Mouse (Mus musculus) kidney, postnatal 0 days (tissue): ENCODE measurements at regions not wholly inside any gene's neighbourhood (a gene's known extent, or its start where the extent isn't known, plus 50 kb on each side); places are given as distances from the start of the nearest gene placed in this dataset.
A peak's percentile ranks its signal among the peaks of the same experiment; 100 is the strongest.

Source experiments
- ATAC-seq: fragments of 200-750 bp; cut with Nextera tagmentation; replicated peaks from 2 replicates; pipeline ENCODE4 v1.8.0; 2017; ENCODE audit warnings: low read depth, moderate number of reproducible peaks, moderate TSS enrichment, moderate library complexity; ENCODE audit not compliant: low FRiP score
- DNase-seq: peaks from one replicate; pipeline ENCODE4 v3.0.0-alpha.2; 2016; ENCODE audit warnings: low spot score
- H3K27ac ChIP-seq: fragments of 300-500 bp; sonication (generic); 2 replicates; pipeline ENCODE4 v1.5.1; 2014; ENCODE audit warnings: mild to moderate bottlenecking
- H3K27me3 ChIP-seq: fragments of 300-500 bp; sonication (generic); 2 replicates; pipeline ENCODE4 v1.6.1; 2014; ENCODE audit warnings: low read length, mixed read lengths; ENCODE audit not compliant: insufficient read depth
- H3K36me3 ChIP-seq: fragments of 300-500 bp; sonication (generic); 2 replicates; pipeline ENCODE4 v1.6.1; 2014; ENCODE audit warnings: low read length, mixed read lengths; ENCODE audit not compliant: insufficient read depth
- H3K4me1 ChIP-seq: fragments of 300-500 bp; sonication (generic); replicated peaks from 2 replicates; pipeline ENCODE4 v1.6.1; 2014; ENCODE audit warnings: antibody characterized with exemption, low read length, mixed read lengths; ENCODE audit not compliant: insufficient read depth
- H3K4me2 ChIP-seq: fragments of 300-500 bp; sonication (generic); 2 replicates; pipeline ENCODE4 v1.6.1; 2014; ENCODE audit warnings: mild to moderate bottlenecking, low read length, moderate library complexity, mixed read lengths
- H3K4me3 ChIP-seq: fragments of 300-500 bp; sonication (generic); replicated peaks from 2 replicates; pipeline ENCODE4 v1.5.1; 2014; ENCODE audit warnings: low read depth, low read length
- H3K9ac ChIP-seq: fragments of 300-500 bp; sonication (generic); 2 replicates; pipeline ENCODE4 v1.6.1; 2014; ENCODE audit warnings: low read depth, low read length
- H3K9me3 ChIP-seq: fragments of 300-500 bp; sonication (generic); replicated peaks from 2 replicates; pipeline ENCODE4 v1.6.1; 2016; ENCODE audit warnings: low read length, inconsistent platforms, mixed read lengths
- CTCF ChIP-seq: IDR thresholded peaks from 2 replicates; pipeline ENCODE4 v1.5.1; 2016; ENCODE audit warnings: antibody characterized with exemption, low read depth, mild to moderate bottlenecking, moderate library complexity
- WGBS: fragments of 180-500 bp; shearing (Covaris S2); extraction: QIAGEN DNeasy Blood & Tissue Kit; methylation state at CpG from one replicate; pipeline ENCODE4 v1.1.7; 2014; 5-methylcytosine and 5-hydroxymethylcytosine counted together

DNA sequence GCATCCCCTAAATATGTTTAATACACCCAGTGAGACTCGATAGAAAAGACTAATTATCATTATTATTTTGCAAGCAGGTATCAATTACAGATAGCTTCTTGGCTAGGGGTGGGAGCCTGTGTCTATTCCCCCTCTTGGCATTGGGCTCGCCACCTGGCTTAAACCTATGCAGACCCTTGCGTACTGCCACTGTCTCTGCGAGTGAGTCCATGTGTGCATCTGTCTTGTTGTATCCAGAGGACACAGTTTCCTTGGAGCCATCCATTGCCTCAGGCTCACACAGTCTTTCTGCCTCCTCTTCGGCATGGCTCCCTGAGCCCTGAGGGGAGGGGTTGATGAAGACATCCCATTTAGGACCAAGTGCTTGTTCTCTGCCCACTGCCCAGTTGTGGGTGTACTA is 99.1 kb upstream of the Mrps22 start:
- no peaks in the 10 kb centered on the region for H3K36me3 ChIP-seq
- H3K4me2 ChIP-seq, result no peak overlapping the region
- no peak overlapping the region for H3K4me3 ChIP-seq
- no peak overlapping the region for H3K9ac ChIP-seq
- WGBS, result 88% methylated on average over 5 of the region's 5 CpGs
- TF ChIP-seq CTCF, result no peak
- H3K9me3 ChIP-seq, result no peaks in the 10 kb centered on the region
- ATAC-seq (no peak), DNase-seq (no peak)
- no peaks in the 10 kb centered on the region for H3K4me1 ChIP-seq
- H3K27me3 ChIP-seq, result no peaks in the 10 kb centered on the region
- no peak overlapping the region for H3K27ac ChIP-seq

GRCm38 (mm10) chr9:98697155-98697554 is 95.7 kb upstream of the Mrps22 start:
- TF ChIP-seq CTCF, result peak; percentile 42
- ATAC-seq, result no peak
- Histone ChIP-seq H3K9ac (no peak overlapping the region), H3K27me3 (no peaks in the 10 kb centered on the region), H3K9me3 (no peaks in the 10 kb centered on the region), H3K4me3 (no peak overlapping the region), H3K4me1 (no peaks in the 10 kb centered on the region), H3K36me3 (no peaks in the 10 kb centered on the region), H3K4me2 (no peak overlapping the region), H3K27ac (no peak overlapping the region)
- no peak for DNase-seq
- 44% methylated on average over 7 of the region's 7 CpGs for WGBS

- TF ChIP-seq CTCF, result no peak
- no peaks in the 10 kb centered on the region for H3K9me3 ChIP-seq
- H3K4me1 ChIP-seq, result no peaks in the 10 kb centered on the region
- no peak overlapping the region for H3K4me2 ChIP-seq
- no peak overlapping the region for H3K4me3 ChIP-seq
- no peak for ATAC-seq
- DNase-seq, result no peak
- H3K27ac ChIP-seq, result no peak overlapping the region
- no peaks in the 10 kb centered on the region for H3K27me3 ChIP-seq
- no peak overlapping the region for H3K9ac ChIP-seq
- 49% methylated on average over 10 of the region's 10 CpGs for WGBS
- no peaks in the 10 kb centered on the region for H3K36me3 ChIP-seq
These were observed 93.6 kb upstream of the Mrps22 start for GRCm38 (mm10) chr9:98695035-98695434.

- DNase-seq (peak; percentile 88), ATAC-seq (peak; percentile 73)
- H3K9me3 ChIP-seq, result no peaks in the 10 kb centered on the region
- H3K27ac ChIP-seq, result no peak overlapping the region
- peak overlapping the region; percentile 39 for H3K4me2 ChIP-seq
- no peaks in the 10 kb centered on the region for H3K36me3 ChIP-seq
- no peak overlapping the region for H3K4me3 ChIP-seq
- H3K9ac ChIP-seq, result no peak overlapping the region
- TF ChIP-seq CTCF, result no peak
- 61% methylated on average over 14 of the region's 14 CpGs for WGBS
- H3K27me3 ChIP-seq, result no peaks in the 10 kb centered on the region
- H3K4me1 ChIP-seq, result no peaks in the 10 kb centered on the region
These were observed 89.5 kb upstream of the Mrps22 start for GRCm38 (mm10) chr9:98690839-98691516.

- no peaks in the 10 kb centered on the region for H3K9me3 ChIP-seq
- no peaks in the 10 kb centered on the region for H3K36me3 ChIP-seq
- no peaks in the 10 kb centered on the region for H3K4me1 ChIP-seq
- no peaks in the 10 kb centered on the region for H3K27me3 ChIP-seq
- WGBS, result 62% methylated on average over 7 of the region's 7 CpGs
- H3K27ac ChIP-seq, result no peak overlapping the region
- no peak overlapping the region for H3K4me2 ChIP-seq
- H3K4me3 ChIP-seq, result no peak overlapping the region
- H3K9ac ChIP-seq, result no peak overlapping the region
- TF ChIP-seq CTCF, result no peak
- DNase-seq, result no peak
- no peak for ATAC-seq
These were observed 84.1 kb upstream of the Mrps22 start for GRCm38 (mm10) chr9:98685548-98685947.

- H3K4me1 ChIP-seq, result no peaks in the 10 kb centered on the region
- no peak for ATAC-seq
- no peak overlapping the region for H3K9ac ChIP-seq
- no peak for DNase-seq
- H3K4me2 ChIP-seq, result no peak overlapping the region
- TF ChIP-seq CTCF, result no peak
- H3K9me3 ChIP-seq, result no peaks in the 10 kb centered on the region
- H3K36me3 ChIP-seq, result no peaks in the 10 kb centered on the region
- WGBS, result 83% methylated on average over 6 of the region's 6 CpGs
- H3K27ac ChIP-seq, result no peak overlapping the region
- H3K27me3 ChIP-seq, result no peaks in the 10 kb centered on the region
- no peak overlapping the region for H3K4me3 ChIP-seq
These were observed 82.9 kb upstream of the Mrps22 start for GRCm38 (mm10) chr9:98684336-98684735.

DNA sequence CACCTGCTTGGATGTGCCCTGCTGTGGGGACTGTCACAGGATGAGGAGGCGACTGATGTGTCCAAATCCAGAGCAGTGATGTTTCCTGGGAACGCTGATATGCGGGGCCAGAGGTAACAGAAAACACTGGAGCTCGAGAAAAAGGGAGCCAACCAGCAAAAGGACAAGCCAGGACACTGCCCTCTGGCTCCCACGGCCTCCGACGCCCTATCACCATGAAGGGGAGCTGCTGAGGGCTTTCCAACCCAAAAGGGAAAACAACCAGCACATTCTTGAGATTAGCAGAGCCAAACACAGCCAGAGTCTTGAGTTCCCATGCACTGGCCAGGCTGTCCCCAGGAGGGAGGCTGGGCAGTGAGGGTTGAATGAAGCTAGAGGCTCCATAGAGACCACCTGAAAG is 74.2 kb upstream of the Mrps22 start:
- Histone ChIP-seq H3K4me1 (no peaks in the 10 kb centered on the region), H3K9me3 (no peaks in the 10 kb centered on the region), H3K36me3 (no peaks in the 10 kb centered on the region), H3K27ac (no peak overlapping the region), H3K4me2 (no peak overlapping the region), H3K4me3 (no peak overlapping the region), H3K9ac (no peak overlapping the region), H3K27me3 (no peaks in the 10 kb centered on the region)
- 76% methylated on average over 7 of the region's 7 CpGs for WGBS
- TF ChIP-seq CTCF, result no peak
- no peak for ATAC-seq
- DNase-seq, result no peak
